Mouse (Mus musculus): ENCODE data around the gene Arhgef25.

Arhgef25 gene

DNA sequence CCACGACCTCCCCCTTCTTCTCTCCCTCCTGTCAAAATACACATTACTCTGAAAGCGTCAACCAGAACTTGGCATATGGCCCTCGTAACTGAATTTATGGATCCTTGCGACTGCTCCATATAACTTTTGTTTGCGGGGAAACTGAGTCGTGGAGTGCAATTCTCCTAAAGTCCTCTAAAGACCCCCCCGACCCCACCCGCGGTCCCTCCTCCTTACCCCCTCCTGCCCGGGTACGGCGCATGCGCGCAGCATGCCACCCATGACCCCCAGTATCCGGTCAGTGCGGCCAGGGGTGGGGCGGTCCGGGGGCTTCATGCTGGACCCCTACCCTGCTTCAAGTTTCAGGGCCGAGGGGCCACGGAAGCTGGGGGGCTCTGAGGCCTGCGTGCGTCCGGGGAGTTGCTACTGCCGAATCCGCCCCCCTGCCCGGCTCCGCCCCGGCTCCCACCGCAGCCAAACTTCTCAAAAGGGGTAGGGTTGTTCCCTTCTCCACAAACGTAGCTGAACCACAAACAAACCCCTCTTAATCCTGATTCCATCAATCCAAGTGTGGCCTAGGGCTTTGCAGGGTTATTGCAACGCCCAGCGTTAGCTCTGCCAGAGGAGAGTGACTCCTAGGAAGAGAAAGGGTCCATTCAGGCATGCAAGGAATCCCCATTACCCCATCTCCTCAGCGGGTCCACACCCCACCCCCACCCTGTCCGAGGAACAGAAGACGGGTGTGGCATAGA is at the start of gene Arhgef25:
Gene Arhgef25, minus strand, starts transcription at position 433 of the 731 bp plus-strand sequence.
- peak; percentile 50 to 62 for DNase-seq (ENCODE audit: low spot score in 2 of 2)

- no peak for DNase-seq (ENCODE audit: low spot score in 2 of 2)
Observed at GRCm38 (mm10) chr10:127238241-127238824, 48.5 kb upstream of the Arhgef25 start.

GRCm38 (mm10) chr10:127236541-127236940 is 46.7 kb upstream of the Arhgef25 start:
- DNase-seq (ENCODE audit: low spot score in 2 of 2): no peak

DNA sequence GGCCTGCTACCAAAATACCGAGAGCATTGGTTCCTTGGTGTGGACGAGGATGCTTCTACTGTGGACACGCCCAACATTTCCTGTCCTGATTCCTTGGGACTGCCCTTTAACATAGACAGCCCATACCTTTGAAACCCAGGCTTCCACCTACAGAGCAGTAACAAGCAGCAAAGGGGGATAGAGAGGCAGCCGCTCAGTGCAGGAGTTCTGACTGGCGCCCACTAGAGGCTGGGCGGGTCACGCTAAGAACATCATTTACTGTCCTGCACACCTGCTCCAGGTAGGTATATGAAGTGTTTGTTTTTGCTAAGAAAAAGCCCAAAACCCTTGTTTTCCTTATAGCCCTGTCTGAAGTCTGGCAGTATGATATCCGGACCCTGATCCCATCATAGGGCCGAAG is 43.3 kb upstream of the Arhgef25 start:
- no peak for DNase-seq (ENCODE audit: low spot score in 2 of 2)

- no peak for DNase-seq (ENCODE audit: low spot score in 2 of 2)
Observed at GRCm38 (mm10) chr10:127231741-127232140, 41.9 kb upstream of the Arhgef25 start.

GRCm38 (mm10) chr10:127230693-127231092 is 40.8 kb upstream of the Arhgef25 start:
- DNase-seq (ENCODE audit: low spot score in 2 of 2): no peak

- peak; percentile 13 to 19 for DNase-seq (ENCODE audit: low spot score in 2 of 2)
Observed at GRCm38 (mm10) chr10:127228897-127229296, 39.0 kb upstream of the Arhgef25 start.

- no peak for DNase-seq (ENCODE audit: low spot score in 2 of 2)
Observed at GRCm38 (mm10) chr10:127227163-127227562, 37.3 kb upstream of the Arhgef25 start.

- DNase-seq (ENCODE audit: low spot score in 2 of 2): no peak
Observed at GRCm38 (mm10) chr10:127226318-127226895, 36.5 kb upstream of the Arhgef25 start.

GRCm38 (mm10) chr10:127225732-127226131 is 35.8 kb upstream of the Arhgef25 start:
- DNase-seq (ENCODE audit: low spot score in 2 of 2): no peak

DNA sequence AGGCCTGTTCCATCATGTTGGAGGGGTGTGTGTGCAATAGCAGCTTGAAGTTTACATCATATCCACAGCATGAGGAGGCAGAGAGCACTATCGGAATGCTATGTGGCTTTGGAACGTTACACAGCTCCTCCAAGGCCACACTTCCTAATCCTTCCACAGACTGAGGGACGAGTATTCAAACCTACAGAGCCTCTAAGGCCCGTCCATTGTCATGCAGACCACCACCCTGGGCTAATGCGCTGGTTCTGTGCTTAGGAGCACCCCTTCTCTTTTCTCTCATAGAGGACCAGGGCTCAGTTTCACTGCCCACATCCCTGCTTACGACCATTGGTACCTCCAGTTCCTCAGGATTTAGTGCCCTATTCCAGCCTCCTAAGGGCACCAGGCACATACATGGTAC is 35.3 kb upstream of the Arhgef25 start:
- no peak for DNase-seq (ENCODE audit: low spot score in 2 of 2)

GRCm38 (mm10) chr10:127218339-127218738 is 28.5 kb upstream of the Arhgef25 start:
- no peak for DNase-seq (ENCODE audit: low spot score in 2 of 2)

DNA sequence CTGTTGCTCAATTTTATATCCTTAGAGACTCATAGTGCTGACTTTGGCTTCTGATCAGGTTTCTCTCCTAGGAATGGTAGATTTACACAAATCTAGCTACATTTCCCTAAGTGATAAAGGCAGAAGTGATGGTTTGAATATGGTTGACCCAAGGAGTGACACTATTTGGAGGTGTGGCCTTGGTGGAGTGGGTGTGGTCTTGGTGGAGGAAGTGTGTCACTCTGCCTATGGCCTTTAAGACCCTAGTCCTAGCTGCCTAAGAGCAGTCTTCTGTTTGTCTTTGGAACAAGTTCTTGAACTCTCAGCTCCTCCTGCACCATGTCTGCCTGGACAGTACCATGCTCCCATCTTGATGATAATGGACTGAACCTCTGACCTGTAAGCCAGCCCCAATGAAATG is 27.3 kb upstream of the Arhgef25 start:
- no peak for DNase-seq (ENCODE audit: low spot score in 2 of 2)

GRCm38 (mm10) chr10:127216456-127216855 is 26.6 kb upstream of the Arhgef25 start:
- no peak for DNase-seq (ENCODE audit: low spot score in 2 of 2)

DNA sequence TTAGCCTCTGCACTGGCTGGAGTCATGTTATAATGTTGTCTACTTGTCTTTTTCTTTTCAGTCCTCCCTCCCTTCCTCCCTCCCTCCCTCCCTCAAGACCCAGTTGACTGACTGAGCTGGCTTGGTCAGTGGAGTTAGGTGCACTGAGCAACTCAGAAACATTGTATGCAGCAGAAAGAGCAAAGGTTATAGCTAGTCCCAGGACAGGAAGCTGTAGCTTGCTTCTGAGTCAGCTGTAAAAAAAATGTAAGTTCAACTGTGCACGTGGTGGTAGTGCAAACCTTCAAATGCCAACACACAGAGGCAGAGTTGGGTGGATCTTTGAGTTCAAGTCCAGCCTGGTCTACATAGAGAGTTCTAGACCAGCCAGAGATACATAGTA is 24.5 kb upstream of the Arhgef25 start:
- DNase-seq (ENCODE audit: low spot score in 2 of 2): no peak

- no peak for DNase-seq (ENCODE audit: low spot score in 2 of 2)
Observed at GRCm38 (mm10) chr10:127213704-127214421, 24.0 kb upstream of the Arhgef25 start.

DNA sequence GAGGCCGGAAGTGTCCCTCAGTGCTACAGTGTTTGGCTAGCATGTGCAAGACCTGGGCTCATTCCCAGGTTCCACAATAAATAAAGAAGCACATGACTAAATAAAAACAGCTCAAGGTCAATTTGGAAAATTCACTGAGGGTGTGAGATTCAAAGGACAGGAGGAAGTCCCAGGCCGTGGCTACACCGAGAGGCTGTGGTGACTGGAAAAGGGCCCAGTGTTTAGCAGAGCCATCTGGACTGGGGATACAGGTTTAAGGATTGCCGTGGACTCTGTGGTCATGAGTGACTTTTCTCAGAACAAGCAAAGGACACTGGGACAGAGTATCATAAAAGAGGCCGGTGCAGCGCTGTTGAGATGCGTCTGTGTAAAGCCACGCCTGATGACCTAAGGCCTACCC is 23.4 kb upstream of the Arhgef25 start:
- no peak for DNase-seq (ENCODE audit: low spot score in 2 of 2)

- peak; percentile 90 to 93 for DNase-seq (ENCODE audit: low spot score in 2 of 2)
Observed at GRCm38 (mm10) chr10:127211414-127211854, 21.6 kb upstream of the Arhgef25 start, which contains the start of gene Pip4k2c. Gene Pip4k2c, minus strand, starts transcription at chr10:127211585.

DNA sequence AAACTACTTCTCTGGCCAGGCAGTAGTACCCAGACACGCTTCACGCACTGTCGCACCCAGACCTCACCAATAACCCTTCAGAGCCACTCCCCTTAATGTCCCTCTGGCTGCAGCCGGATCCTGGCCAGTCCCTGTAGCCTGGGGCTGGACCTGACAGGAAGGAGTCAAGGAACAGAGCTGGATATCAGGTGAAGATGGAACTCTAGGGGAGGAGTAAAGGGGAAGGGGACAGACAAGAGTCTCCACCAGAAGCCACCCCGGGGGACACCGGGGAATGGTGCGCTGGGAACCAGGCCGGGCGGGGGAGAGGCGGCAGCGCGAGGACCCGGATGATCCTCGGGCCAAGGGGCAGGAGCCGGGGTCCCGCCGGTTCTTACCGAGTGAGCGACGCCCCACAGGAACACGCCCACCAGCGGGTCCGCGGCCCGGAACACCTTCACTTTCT is 21.1 kb upstream of the Arhgef25 start:
- peak in 1 of 2 experiments; percentile 18 for DNase-seq (ENCODE audit: low spot score in 2 of 2)

DNA sequence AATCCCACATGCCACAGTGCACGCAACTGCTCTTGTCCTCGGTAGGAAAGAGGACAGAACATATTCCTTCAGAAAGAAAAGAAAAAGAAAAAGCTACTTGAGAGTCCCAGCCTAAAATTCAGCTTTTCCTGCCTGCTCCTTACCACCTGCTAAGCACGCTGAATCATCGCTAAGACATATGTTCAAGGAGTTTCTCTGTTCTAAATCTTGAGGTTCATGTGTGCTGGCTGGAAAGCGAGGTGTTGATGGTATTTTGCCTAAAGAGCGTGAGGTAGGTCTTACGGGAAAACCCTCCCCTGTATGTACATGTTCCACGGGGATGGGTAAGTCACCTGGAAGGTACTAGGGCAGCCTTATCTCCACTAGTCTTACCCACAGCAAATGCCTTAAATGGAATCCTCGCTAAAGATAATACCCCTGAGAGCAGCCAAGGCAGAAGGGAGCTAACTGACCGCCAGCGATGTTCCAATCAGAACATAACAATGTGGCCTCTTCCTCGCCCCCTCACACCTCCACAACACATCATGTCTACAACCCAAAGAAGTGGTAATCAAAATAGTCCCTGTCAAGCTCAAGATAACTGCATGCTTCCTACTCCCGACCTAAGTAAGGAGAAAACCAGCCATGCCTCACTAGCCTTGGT is 20.2 kb upstream of the Arhgef25 start:
- DNase-seq (ENCODE audit: low spot score in 2 of 2): no peak

- DNase-seq (ENCODE audit: low spot score in 2 of 2): no peak
Observed at GRCm38 (mm10) chr10:127208921-127209320, 19.0 kb upstream of the Arhgef25 start.

GRCm38 (mm10) chr10:127205373-127205772 is 15.5 kb upstream of the Arhgef25 start:
- DNase-seq (ENCODE audit: low spot score in 2 of 2): no peak
